Mouse (Mus musculus): ENCODE data around the gene Lage3. TPM values are rescaled to one million over a fixed set of nuclear protein-coding genes. Genes with fewer than 3 reads are reported as not detected.
A peak's percentile ranks its signal among the peaks of the same experiment; 100 is the strongest.
"Not testable (repeated sequence)": the region's sequence is repeated elsewhere in the genome, so short reads cannot be mapped to it uniquely, and the experiment has no call there.

The Lage3 gene
- total and polyA plus RNA-seq, 2 experiments from 2014 or later = 62.0 to 67.1 TPM

DNA sequence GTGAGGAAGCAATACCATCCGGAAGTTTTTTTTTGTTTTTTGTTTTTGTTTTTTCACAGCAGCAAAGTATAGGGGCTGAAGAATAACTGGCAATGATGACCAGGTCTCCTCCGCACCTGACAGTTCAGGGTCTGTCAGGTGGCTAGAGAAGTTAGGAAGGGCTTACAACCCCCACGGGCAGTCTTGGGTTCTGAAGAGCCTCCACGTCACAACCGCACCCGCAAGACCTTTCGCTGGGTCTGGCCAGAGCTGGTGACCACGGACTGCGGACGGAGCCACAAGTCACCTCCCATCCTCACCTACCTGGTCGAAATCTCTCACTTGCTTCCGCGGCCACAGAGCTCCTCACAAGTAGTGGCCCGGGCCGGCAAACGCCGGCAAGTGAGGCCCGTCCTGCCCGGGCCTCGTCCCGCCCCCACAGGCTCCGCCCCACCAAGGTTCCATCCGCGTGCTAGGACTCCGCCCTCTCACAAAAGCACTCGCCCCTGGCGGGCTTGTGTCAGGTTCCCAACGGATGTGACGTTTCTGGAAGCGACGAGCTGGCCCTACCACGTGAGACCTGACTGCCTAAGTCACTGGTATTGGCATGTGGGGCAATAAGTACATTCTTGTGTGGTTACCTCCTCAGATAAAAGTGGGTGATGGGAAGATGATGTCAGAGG, 19.6 kb upstream of the Lage3 start, which contains the start of the genes Ubl4a and Slc10a3:
Ubl4a (minus strand) TSS at position 331 of the 662 bp plus-strand sequence.
Slc10a3 (minus strand) TSS at position 462 of the 662 bp plus-strand sequence.
- H3K4me2 ChIP-seq (ENCODE audit: low read depth, low read length, poor library complexity, severe bottlenecking) = peak within 1 kb of the TSS; percentile 56
- WGBS = 29% methylated on average over 31 of the region's 32 CpGs
- H3K36me3 ChIP-seq (ENCODE audit: insufficient read depth, low read length) = no peaks in the 10 kb centered on the region
- no peaks in the 10 kb centered on the region for H3K9me3 ChIP-seq (ENCODE audit: low read length)
- H3K4me1 ChIP-seq (ENCODE audit: insufficient read depth, low read length) = no peaks in the 10 kb centered on the region
- H3K27me3 ChIP-seq (ENCODE audit: insufficient read depth, low read length) = no peaks in the 10 kb centered on the region
- 0 out of 2 replicates have a peak, but pooled peaks have one; percentile 4 for TF ChIP-seq CTCF (IDR thresholded peaks at IDR 0.05)
- ATAC-seq (ENCODE audit: low FRiP score) = peak; percentile 90
- H3K4me3 ChIP-seq (ENCODE audit: low read depth, low read length) = peak within 1 kb of the TSS; percentile 40
- peak within 1 kb of the TSS; percentile 48; the same call in 1 of the 2 replicates for H3K9ac ChIP-seq (replicated peaks; ENCODE audit: low read length, poor library complexity, severe bottlenecking)
- peak; percentile 88 for DNase-seq (ENCODE audit: low spot score)
- peak within 1 kb of the TSS; percentile 43; the same call in 1 of the 2 replicates for H3K27ac ChIP-seq (ENCODE audit: low read depth, low read length)

GRCm38 (mm10) chrX:74368209-74368909, 14.9 kb upstream of the Lage3 start:
- Histone ChIP-seq H3K27ac (ENCODE audit: low read depth, low read length) (peak overlapping the region; percentile 83), H3K4me3 (ENCODE audit: low read depth, low read length) (peak overlapping the region; percentile 51), H3K4me2 (ENCODE audit: low read depth, low read length, poor library complexity, severe bottlenecking) (peak overlapping the region; percentile 55), H3K27me3 (ENCODE audit: insufficient read depth, low read length) (no peaks in the 10 kb centered on the region), H3K36me3 (ENCODE audit: insufficient read depth, low read length) (no peaks in the 10 kb centered on the region), H3K4me1 (ENCODE audit: insufficient read depth, low read length) (peaks cover 5% of the 10 kb centered on the region; the same call in 1 of the 2 replicates), H3K9me3 (ENCODE audit: low read length) (no peaks in the 10 kb centered on the region), H3K9ac (replicated peaks; ENCODE audit: low read length, poor library complexity, severe bottlenecking) (peak overlapping the region; percentile 74)
- DNase-seq (ENCODE audit: low spot score) = peak; percentile 62
- WGBS = 22% methylated on average over 47 of the region's 49 CpGs
- TF ChIP-seq CTCF (IDR thresholded peaks at IDR 0.05) = peak; percentile 53
- ATAC-seq (ENCODE audit: low FRiP score) = peak; percentile 81

DNA sequence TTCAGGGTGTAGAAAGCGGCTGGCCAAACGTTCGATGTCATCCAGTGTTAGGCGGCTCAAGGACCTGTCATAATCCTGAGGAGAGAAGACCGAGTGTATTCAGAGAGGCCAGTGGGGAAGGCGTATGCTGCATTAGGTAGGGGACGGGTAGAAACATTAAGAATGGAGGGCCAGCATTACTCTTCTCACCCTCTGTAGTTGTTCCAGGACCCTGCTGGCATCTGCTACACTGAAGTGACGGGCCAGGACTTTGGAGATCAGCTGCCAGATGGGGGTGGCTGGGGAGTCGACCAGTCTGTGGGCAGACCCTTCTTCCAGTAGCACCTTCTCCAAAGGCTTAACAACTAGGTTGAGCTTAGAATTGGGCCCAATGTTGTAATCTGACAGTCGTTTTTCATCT, 14.1 kb upstream of the Lage3 start:
- Histone ChIP-seq H3K9ac (replicated peaks; ENCODE audit: low read length, poor library complexity, severe bottlenecking) (peak overlapping the region; percentile 74; the same call in 1 of the 2 replicates), H3K27ac (ENCODE audit: low read depth, low read length) (peak overlapping the region; percentile 83), H3K27me3 (ENCODE audit: insufficient read depth, low read length) (no peaks in the 10 kb centered on the region), H3K36me3 (ENCODE audit: insufficient read depth, low read length) (no peaks in the 10 kb centered on the region), H3K4me1 (ENCODE audit: insufficient read depth, low read length) (peaks cover 5% of the 10 kb centered on the region; the same call in 1 of the 2 replicates), H3K9me3 (ENCODE audit: low read length) (no peaks in the 10 kb centered on the region), H3K4me3 (ENCODE audit: low read depth, low read length) (peak overlapping the region; percentile 51), H3K4me2 (ENCODE audit: low read depth, low read length, poor library complexity, severe bottlenecking) (peak overlapping the region; percentile 55)
- 70% methylated on average over 10 of the region's 10 CpGs for WGBS
- ATAC-seq (ENCODE audit: low FRiP score) (no peak), DNase-seq (ENCODE audit: low spot score) (no peak)
- no peak for TF ChIP-seq CTCF (IDR thresholded peaks at IDR 0.05)

DNA sequence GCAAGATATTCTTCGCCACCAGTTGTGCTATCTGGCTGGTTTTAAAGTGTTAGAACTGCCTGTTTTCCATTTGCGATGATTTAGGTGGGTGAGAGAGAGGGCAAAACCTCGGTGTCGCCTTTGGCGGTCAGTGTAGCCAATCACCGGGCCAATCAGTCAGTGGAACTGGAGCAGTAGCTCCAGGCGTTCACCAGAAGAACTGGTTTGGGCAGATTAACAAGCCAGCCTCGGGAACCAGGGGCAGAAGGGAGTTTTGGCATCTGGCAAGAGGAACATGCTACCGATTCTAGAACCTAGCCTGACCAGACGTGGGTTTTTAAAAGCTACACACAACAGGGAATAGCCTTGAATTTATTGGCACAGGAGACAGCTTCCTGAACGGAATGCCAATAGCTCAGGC, 5.8 kb upstream of the Lage3 start:
- Histone ChIP-seq H3K36me3 (ENCODE audit: insufficient read depth, low read length) (no peaks in the 10 kb centered on the region), H3K27ac (ENCODE audit: low read depth, low read length) (no peak overlapping the region), H3K4me2 (ENCODE audit: low read depth, low read length, poor library complexity, severe bottlenecking) (no peak overlapping the region), H3K9me3 (ENCODE audit: low read length) (no peaks in the 10 kb centered on the region), H3K9ac (replicated peaks; ENCODE audit: low read length, poor library complexity, severe bottlenecking) (no peak overlapping the region), H3K4me3 (ENCODE audit: low read depth, low read length) (no peak overlapping the region), H3K27me3 (ENCODE audit: insufficient read depth, low read length) (no peaks in the 10 kb centered on the region), H3K4me1 (ENCODE audit: insufficient read depth, low read length) (no peaks in the 10 kb centered on the region)
- WGBS = 59% methylated on average over 11 of the region's 11 CpGs
- DNase-seq (ENCODE audit: low spot score) = no peak
- no peak for TF ChIP-seq CTCF (IDR thresholded peaks at IDR 0.05)
- no peak for ATAC-seq (ENCODE audit: low FRiP score)

DNA sequence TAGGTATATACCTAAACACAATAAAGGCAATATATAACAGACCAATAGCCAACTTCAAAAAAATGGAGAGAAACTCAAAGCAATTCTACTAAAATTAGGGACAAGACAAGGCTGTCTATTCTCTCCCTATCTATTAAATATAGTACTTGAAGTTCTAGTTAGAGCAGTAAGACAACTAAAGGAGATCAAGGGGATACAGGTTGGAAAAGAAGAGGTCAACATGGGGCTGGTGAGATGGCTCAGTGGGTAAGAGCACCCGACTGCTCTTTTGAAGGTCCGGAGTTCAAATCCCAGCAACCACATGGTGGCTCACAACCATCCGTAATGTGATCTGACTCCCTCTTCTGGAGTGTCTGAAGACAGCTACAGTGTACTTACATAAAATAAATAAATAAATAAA, 3.7 kb upstream of the Lage3 start:
- not testable (repeated sequence) for H3K9ac ChIP-seq (replicated peaks; ENCODE audit: low read length, poor library complexity, severe bottlenecking); H3K36me3 ChIP-seq (ENCODE audit: insufficient read depth, low read length); H3K27ac ChIP-seq (ENCODE audit: low read depth, low read length); H3K4me2 ChIP-seq (ENCODE audit: low read depth, low read length, poor library complexity, severe bottlenecking); ATAC-seq (ENCODE audit: low FRiP score); H3K4me1 ChIP-seq (ENCODE audit: insufficient read depth, low read length); H3K4me3 ChIP-seq (ENCODE audit: low read depth, low read length); DNase-seq (ENCODE audit: low spot score); H3K9me3 ChIP-seq (ENCODE audit: low read length); H3K27me3 ChIP-seq (ENCODE audit: insufficient read depth, low read length)
- WGBS = 100% methylated on average over 2 of the region's 3 CpGs
